Mouse (Mus musculus): Measurements from ENCODE around the gene Slc35e4. TPM values are rescaled to one million over a fixed set of nuclear protein-coding genes. Genes with fewer than 3 reads are reported as not detected.

The Slc35e4 gene
- polyA plus RNA-seq (2017; shearing (Covaris generic)), result 1.7 TPM

DNA sequence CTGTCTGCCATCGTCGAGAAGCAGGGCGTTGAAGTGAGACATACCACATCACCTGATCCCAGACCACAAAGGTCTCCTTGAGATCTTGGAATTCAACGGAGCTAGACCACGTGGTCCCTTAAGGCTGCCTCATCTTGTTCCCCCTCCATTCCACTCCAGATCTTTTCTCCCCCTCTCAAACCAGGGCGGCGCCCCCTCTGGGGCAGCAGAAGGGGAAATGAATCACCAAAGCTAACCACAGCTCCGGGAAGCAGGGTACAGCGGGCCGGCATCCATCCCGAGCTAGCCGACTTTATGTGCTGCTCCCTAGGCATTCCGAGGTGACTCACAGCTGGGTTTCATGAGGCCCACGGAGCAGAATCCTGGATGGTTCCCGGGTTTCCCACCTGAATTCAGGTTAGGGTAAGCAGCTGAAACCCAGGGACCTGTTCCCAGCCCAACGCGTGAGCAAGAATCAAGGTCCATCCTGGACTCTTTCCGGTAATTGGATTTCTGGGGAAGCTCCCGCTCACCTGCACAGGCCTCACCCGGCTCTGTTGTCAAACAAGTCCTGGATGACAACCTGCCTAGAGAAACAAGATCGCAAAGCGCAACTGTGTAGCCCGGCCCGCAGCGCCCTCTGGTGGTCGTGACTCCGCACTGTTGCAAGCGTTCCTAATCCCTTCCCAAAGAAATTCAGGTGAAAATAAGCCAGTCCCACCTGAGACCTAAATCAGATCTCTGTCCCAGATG, at the start of gene Slc35e4:
TSS of gene Slc35e4 (minus strand) at position 556 of the 732 bp plus-strand sequence.

DNA sequence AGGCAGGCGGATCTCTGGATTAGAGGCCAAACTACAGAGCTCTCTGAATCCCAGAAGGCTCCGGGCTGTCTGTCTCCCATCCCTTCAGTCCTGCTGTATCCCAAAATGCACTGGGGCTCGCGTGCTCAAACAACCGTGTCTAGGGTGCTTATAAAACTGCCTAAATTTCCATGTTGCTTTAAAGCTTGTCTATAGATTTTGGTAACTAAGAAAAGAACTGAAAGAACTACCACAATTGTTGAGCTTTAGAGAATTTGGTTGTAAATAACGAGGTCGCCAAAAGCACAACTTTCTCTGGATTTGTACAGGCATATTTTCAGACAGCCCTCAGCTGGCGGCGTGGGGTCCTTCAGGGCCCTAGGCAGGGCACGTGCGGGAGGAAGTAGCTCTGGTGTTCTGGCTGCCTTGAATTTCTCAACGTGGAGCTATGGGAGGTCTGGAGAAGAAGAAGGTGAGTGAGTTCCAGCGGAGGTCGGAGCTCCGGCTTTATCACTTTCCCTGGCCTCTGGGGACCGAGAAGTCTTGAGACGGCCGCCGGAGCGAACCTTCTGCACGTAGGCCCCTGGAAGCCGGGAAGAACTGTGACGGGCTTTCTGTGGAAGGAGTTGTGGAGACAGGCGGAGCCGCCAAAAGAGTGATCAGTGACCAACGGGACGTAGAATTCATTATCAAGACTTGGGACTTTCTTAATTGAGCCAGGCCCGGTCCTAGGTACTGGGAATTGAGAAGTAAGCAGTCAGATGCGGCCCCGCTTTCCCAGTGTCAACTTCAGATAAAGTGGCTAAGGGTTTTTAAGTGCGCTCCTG, 49.3 kb upstream of the Slc35e4 start, which contains the start of gene Pes1:
TSS of gene Pes1 (plus strand) at position 366 of the 806 bp plus-strand sequence.

DNA sequence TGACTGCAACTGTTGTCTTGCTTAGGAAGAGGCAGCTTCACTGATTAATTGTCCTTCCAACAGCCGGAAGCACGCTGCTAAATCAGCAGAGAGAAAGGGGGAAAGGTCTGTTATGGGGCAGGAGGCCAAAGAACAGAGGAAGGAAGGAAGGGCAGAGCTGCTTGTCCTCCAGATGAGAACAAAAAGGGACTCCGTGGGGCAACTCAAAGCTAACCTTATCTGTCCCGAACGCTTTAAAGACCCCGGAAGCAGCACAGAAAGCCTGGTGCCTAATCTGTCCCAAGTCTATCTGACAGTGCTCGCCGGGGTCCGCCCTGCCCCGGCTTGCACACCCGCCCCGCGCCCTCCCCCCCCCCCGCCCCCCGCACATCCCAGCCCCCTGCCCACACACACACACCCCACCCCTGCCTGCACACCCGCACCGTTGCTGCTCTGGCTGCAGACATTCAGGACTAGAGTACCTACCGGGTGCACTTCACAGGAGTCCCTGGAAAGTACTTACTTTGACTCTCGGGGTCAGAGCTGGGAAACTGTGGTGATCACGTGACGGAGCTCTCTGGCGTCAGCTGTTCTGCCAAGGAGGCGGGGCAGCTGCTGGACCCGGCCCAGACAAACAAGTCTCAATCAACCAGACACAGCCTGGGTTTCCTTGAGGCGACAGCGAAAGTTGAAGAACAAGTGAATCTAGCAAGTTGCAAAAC, 17.2 kb upstream of the Slc35e4 start, which contains the start of gene Tcn2:
TSS of gene Tcn2 (minus strand) at position 649 of the 701 bp plus-strand sequence.

DNA sequence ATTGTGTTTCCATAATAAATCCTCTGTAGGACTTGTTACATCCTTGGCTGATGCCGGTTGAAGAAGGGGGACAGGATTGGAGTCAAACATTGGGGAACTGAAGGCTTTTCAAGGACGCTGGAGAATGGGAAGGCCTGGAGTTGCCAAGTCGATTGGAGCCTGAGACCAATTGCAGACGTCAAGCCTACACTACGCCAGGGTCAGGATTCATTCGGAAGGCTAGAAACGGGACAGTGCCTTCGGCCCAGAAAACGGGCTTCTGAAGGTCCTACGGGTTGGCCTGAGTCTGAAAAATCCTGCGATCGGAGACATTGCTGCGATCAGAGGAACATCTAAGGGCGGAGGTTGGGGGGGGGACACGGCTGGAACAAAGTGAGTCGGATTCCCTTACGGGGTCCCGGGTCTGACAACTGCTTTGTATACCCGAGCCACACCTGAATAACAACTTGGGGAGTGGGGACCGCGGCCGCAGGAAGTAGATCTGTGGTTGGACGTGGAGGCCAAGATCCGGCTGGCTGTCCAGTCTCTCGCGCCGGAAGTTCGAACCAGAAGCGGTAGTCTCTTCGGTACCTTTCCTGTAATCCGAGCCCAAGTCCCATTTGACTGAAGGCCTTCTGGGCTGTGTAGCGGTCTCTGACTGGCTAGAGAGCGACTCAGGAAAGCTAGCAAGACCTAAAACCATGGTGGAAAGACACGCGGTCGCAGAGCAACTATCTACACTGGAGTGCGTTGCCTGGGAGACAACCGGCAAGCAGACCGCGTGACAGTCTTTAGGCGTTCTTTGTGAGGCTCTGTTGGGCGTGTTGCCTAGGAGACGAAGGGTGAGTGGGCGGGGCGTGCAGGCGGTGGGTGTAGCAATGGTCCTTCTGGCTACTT, 19.8 kb downstream of the Slc35e4 start, which contains the start of the genes 4921536K21Rik and Dusp18:
TSS of gene 4921536K21Rik (minus strand) at position 693 of the 876 bp plus-strand sequence.
TSS of gene Dusp18 (plus strand) at position 835 of the 876 bp plus-strand sequence.

DNA sequence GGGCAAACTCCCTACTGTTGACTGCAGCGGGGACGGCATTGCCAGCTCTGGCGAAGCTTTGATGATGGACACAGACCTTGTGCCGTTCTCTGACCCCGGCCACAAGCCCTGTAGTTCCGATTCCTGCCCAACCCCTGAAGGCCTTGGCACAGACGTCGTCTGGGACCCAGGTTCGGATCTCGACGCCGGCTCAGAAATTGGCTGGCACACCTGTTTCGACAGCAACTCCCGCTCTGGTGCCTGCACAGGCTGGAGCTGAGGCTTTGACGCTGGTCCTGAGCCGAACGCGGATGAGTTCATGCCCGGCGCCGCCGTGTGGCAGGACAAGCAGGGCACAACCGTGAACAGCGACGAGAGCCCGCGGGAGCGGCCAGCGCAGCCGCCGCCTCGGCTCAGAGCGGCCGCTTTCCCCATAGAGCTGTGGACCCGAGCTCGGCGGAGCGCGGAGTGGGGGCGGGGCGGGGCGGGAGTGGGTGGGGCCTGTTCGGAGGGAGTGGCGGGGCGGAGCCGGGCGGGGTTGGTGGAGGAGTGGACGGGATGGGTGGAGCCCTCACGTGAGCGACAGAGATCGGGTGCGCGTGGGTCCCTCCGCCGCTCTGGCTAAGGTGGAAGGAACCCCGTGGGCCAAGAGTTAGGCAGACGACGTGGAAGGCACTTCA, 50.9 kb downstream of the Slc35e4 start, which contains the start of gene Osbp2:
TSS of gene Osbp2 (minus strand) at position 450 of the 659 bp plus-strand sequence.

Other genes starting within 250 kb of the Slc35e4 start
- gene Osbp2, start 50.8 kb downstream of the Slc35e4 start, polyA plus RNA-seq (2017; shearing (Covaris generic)), result 0.10 TPM
- gene 4921536K21Rik, start 19.6 kb downstream of the Slc35e4 start, polyA plus RNA-seq (2017; shearing (Covaris generic)), result not detected
- gene Dusp18, start 19.4 kb downstream of the Slc35e4 start, polyA plus RNA-seq (2017; shearing (Covaris generic)), result 0.22 TPM
- 28.9 TPM for gene Tcn2, start 17.5 kb upstream of the Slc35e4 start, polyA plus RNA-seq (2017; shearing (Covaris generic))
- gene Pes1, start 49.3 kb upstream of the Slc35e4 start, polyA plus RNA-seq (2017; shearing (Covaris generic)), result 90.5 TPM
- not detected for gene 4930556J24Rik, start 62.1 kb upstream of the Slc35e4 start, polyA plus RNA-seq (2017; shearing (Covaris generic))
- 0.18 TPM for gene Gal3st1, start 69.0 kb upstream of the Slc35e4 start, polyA plus RNA-seq (2017; shearing (Covaris generic))
- gene Sec14l4, start 116.8 kb upstream of the Slc35e4 start, polyA plus RNA-seq (2017; shearing (Covaris generic)), result not detected
- gene Sec14l3, start 150.2 kb upstream of the Slc35e4 start, polyA plus RNA-seq (2017; shearing (Covaris generic)), result not detected
- 1.7 TPM for gene Mtfp1, start 180.8 kb upstream of the Slc35e4 start, polyA plus RNA-seq (2017; shearing (Covaris generic))
- gene Sec14l2, start 208.8 kb upstream of the Slc35e4 start, polyA plus RNA-seq (2017; shearing (Covaris generic)), result 1.4 TPM
- gene Rnf215, start 220.5 kb upstream of the Slc35e4 start, polyA plus RNA-seq (2017; shearing (Covaris generic)), result 56.0 TPM
- gene Ccdc157, start 245.6 kb upstream of the Slc35e4 start, polyA plus RNA-seq (2017; shearing (Covaris generic)), result 3.8 TPM
- 74.4 TPM for gene Sf3a1, start 245.7 kb upstream of the Slc35e4 start, polyA plus RNA-seq (2017; shearing (Covaris generic))

All from CD4-positive, CD25-positive, alpha-beta regulatory T cell (primary cell).